Mouse (Mus musculus) heart, embryonic 15.5 days (tissue): ENCODE measurements around the gene Eif2s3x. TPM values are rescaled to one million over a fixed set of nuclear protein-coding genes. Genes with fewer than 3 reads are reported as not detected.

Experiments used
- ATAC-seq: fragments of 200-750 bp; cut with Nextera tagmentation; replicated peaks from 2 replicates; pipeline ENCODE4 v1.8.0; 2017; ENCODE audit warnings: low read depth, moderate TSS enrichment; ENCODE audit not compliant: insufficient number of reproducible peaks, insufficient read depth, low FRiP score
- H3K27ac ChIP-seq: fragments of 300-500 bp; sonication (generic); 2 replicates; pipeline ENCODE4 v1.5.1; 2015; ENCODE audit warnings: mild to moderate bottlenecking, inconsistent platforms
- H3K27me3 ChIP-seq: fragments of 300-500 bp; sonication (generic); 2 replicates; pipeline ENCODE4 v1.6.1; 2015; ENCODE audit warnings: inconsistent platforms
- H3K36me3 ChIP-seq: fragments of 300-500 bp; sonication (generic); 2 replicates; pipeline ENCODE4 v1.6.1; 2015; ENCODE audit warnings: mild to moderate bottlenecking, inconsistent platforms
- H3K4me1 ChIP-seq: fragments of 300-500 bp; sonication (generic); replicated peaks from 2 replicates; pipeline ENCODE4 v1.6.1; 2015; ENCODE audit warnings: inconsistent platforms
- H3K4me2 ChIP-seq: fragments of 300-500 bp; sonication (generic); 2 replicates; pipeline ENCODE4 v1.6.1; 2015; ENCODE audit warnings: inconsistent platforms, mild to moderate bottlenecking, moderate library complexity
- H3K4me3 ChIP-seq: fragments of 300-500 bp; sonication (generic); 2 replicates; pipeline ENCODE4 v1.5.1; 2015; ENCODE audit warnings: mild to moderate bottlenecking, inconsistent platforms
- H3K9ac ChIP-seq: fragments of 300-500 bp; sonication (generic); 2 replicates; pipeline ENCODE4 v1.6.1; 2015; ENCODE audit warnings: mild to moderate bottlenecking, inconsistent platforms
- H3K9me3 ChIP-seq: fragments of 300-500 bp; sonication (generic); replicated peaks from 2 replicates; pipeline ENCODE4 v1.6.1; 2016; ENCODE audit warnings: inconsistent platforms
- WGBS: fragments of 180-500 bp; shearing (Covaris S2); methylation state at CpG from one replicate; pipeline ENCODE4 v1.1.7; 2015; ENCODE audit warnings: mixed read lengths; 5-methylcytosine and 5-hydroxymethylcytosine counted together
- polyA plus RNA-seq: library from polyadenylated mRNA; unstranded; fragments of >200 nt; fragmentation: Nextera tagmentation; extraction: Ambion mirVana; gene quantifications from 2 replicates; pipeline ENCODE4 v1.2.1, GENCODE M21; 2015

Gene Eif2s3x
- polyA plus RNA-seq, 1 experiment from 2014 or later = 45.1 TPM

GRCm38 (mm10) chrX:94183814-94184213, 28.8 kb downstream of the Eif2s3x start:
- Histone ChIP-seq H3K36me3 (no peaks in the 10 kb centered on the region), H3K4me1 (no peaks in the 10 kb centered on the region), H3K27me3 (peaks cover 11% of the 10 kb centered on the region; the same call in 1 of the 2 replicates), H3K9me3 (no peaks in the 10 kb centered on the region), H3K4me3 (no peak overlapping the region), H3K9ac (no peak overlapping the region), H3K4me2 (no peak overlapping the region), H3K27ac (no peak overlapping the region)
- WGBS = 53% methylated on average over 3 of the region's 3 CpGs
- ATAC-seq = no peak

GRCm38 (mm10) chrX:94177715-94178340, 34.8 kb downstream of the Eif2s3x start:
- peak; percentile 98 for ATAC-seq
- Histone ChIP-seq H3K4me2 (peak overlapping the region; percentile 74), H3K4me1 (peaks cover 8% of the 10 kb centered on the region), H3K27me3 (peaks cover 12% of the 10 kb centered on the region), H3K9me3 (no peaks in the 10 kb centered on the region), H3K36me3 (no peaks in the 10 kb centered on the region), H3K9ac (peak overlapping the region; percentile 63), H3K4me3 (peak overlapping the region; percentile 63), H3K27ac (peak overlapping the region; percentile 99)
- WGBS = under 1% methylated on average over 41 of the region's 55 CpGs

GRCm38 (mm10) chrX:94169348-94169747, 43.3 kb downstream of the Eif2s3x start:
- H3K27ac ChIP-seq = no peak overlapping the region
- H3K9me3 ChIP-seq = no peaks in the 10 kb centered on the region
- no peak for ATAC-seq
- H3K9ac ChIP-seq = no peak overlapping the region
- H3K4me2 ChIP-seq = no peak overlapping the region
- H3K4me1 ChIP-seq = no peaks in the 10 kb centered on the region
- peaks cover 33% of the 10 kb centered on the region for H3K27me3 ChIP-seq
- H3K4me3 ChIP-seq = no peak overlapping the region
- WGBS = 56% methylated on average over 6 of the region's 6 CpGs
- H3K36me3 ChIP-seq = no peaks in the 10 kb centered on the region

- ATAC-seq = no peak
- no peaks in the 10 kb centered on the region for H3K36me3 ChIP-seq
- 41% methylated on average over 11 of the region's 11 CpGs for WGBS
- H3K4me1 ChIP-seq = no peaks in the 10 kb centered on the region
- no peak overlapping the region for H3K4me3 ChIP-seq
- H3K4me2 ChIP-seq = no peak overlapping the region
- H3K9ac ChIP-seq = no peak overlapping the region
- no peaks in the 10 kb centered on the region for H3K9me3 ChIP-seq
- H3K27me3 ChIP-seq = peaks cover 70% of the 10 kb centered on the region
- H3K27ac ChIP-seq = no peak overlapping the region
These were observed 60.3 kb downstream of the Eif2s3x start for GRCm38 (mm10) chrX:94152251-94152830.

- Histone ChIP-seq H3K36me3 (no peaks in the 10 kb centered on the region), H3K4me3 (no peak overlapping the region), H3K4me1 (no peaks in the 10 kb centered on the region), H3K9me3 (no peaks in the 10 kb centered on the region), H3K4me2 (no peak overlapping the region), H3K9ac (no peak overlapping the region), H3K27ac (no peak overlapping the region), H3K27me3 (peaks cover 73% of the 10 kb centered on the region)
- 63% methylated on average over 19 of the region's 19 CpGs for WGBS
- no peak for ATAC-seq
These were observed 62.2 kb downstream of the Eif2s3x start for GRCm38 (mm10) chrX:94150471-94150870.

- Histone ChIP-seq H3K4me3 (no peak overlapping the region), H3K27ac (no peak overlapping the region), H3K27me3 (peaks cover 70% of the 10 kb centered on the region), H3K9ac (no peak overlapping the region), H3K4me1 (no peaks in the 10 kb centered on the region), H3K9me3 (no peaks in the 10 kb centered on the region), H3K36me3 (no peaks in the 10 kb centered on the region), H3K4me2 (no peak overlapping the region)
- ATAC-seq = no peak
- WGBS = 47% methylated on average over 7 of the region's 7 CpGs
These were observed 70.5 kb downstream of the Eif2s3x start for GRCm38 (mm10) chrX:94142004-94142771.

- WGBS = 87% methylated on average over 1 of the region's 1 CpGs
- no peak overlapping the region for H3K27ac ChIP-seq
- no peak for ATAC-seq
- no peak overlapping the region for H3K9ac ChIP-seq
- no peaks in the 10 kb centered on the region for H3K9me3 ChIP-seq
- no peaks in the 10 kb centered on the region for H3K4me1 ChIP-seq
- peaks cover 77% of the 10 kb centered on the region for H3K27me3 ChIP-seq
- H3K36me3 ChIP-seq = no peaks in the 10 kb centered on the region
- no peak overlapping the region for H3K4me3 ChIP-seq
- H3K4me2 ChIP-seq = no peak overlapping the region
These were observed 72.6 kb downstream of the Eif2s3x start for GRCm38 (mm10) chrX:94140080-94140479.

Other genes with a start within 250 kb of the Eif2s3x start
- not detected in 2 replicates for gene AU015836, start 244.2 kb downstream of the Eif2s3x start, polyA plus RNA-seq
- 19.9 and 20.2 TPM in 2 replicates for gene Zfx, start 89.2 kb downstream of the Eif2s3x start, polyA plus RNA-seq
- gene Klhl15, start 21.7 kb upstream of the Eif2s3x start, polyA plus RNA-seq = 4.4 and 4.8 TPM in 2 replicates
- gene Fam90a1b, start 153.9 kb upstream of the Eif2s3x start, polyA plus RNA-seq = not detected in 2 replicates
- gene Apoo, start 154.3 kb upstream of the Eif2s3x start, polyA plus RNA-seq = 178 and 229 TPM in 2 replicates